Mouse (Mus musculus): ENCODE measurements around the gene Cela2a.

Gene Cela2a

DNA sequence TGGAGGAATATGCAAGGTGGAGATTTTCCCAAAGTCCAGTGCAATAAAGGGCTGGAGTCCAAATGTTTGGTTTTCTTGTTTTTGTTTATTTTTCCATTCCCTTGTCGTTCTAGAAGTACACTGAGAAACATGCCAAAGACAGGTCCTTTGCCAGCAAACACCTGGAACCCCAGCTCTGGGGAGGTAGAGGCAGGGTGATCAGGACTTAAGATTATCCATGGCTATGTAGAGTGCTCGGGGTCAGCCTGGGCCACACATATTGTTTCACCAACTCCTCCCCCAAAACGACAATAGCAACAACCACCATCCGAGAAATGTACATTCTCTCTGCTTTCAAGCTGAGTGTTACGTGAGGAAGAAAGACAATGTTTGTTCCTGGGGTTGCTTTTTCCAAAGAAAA, at the start of gene Cela2a:
Gene Cela2a (minus strand): TSS at position 101 of the 400 bp plus-strand sequence.
- DNase-seq (ENCODE audit: low spot score): no peak

DNA sequence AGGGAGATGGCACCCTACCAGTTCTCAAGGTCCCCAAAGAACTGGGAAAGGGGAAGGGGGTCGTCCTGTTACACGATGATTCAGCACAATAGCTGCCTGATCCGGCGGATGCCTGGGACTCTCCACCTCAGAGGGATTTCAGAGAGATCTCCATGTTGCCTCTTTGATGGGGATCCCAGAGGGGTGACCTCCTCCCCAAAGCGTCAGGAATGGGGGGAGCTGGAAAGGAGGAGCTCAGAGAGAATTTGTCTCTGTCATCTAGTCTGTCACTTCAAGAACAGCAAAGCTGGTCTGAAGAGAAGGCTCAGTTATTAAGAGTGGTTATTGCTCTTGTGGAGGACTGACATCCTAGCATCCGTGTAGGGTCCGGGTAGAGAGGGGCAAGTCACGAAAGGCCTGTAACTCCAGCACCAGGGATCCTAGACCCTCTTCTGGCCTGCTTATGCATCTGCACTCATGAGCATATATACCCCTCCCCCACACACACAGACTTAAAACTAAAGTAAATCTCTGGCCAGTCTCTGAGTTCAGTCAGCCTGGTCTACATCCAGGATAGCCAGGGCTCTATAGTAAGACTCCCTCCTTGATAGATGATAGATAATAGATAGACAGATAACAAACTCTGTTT, 49.6 kb upstream of the Cela2a start:
- DNase-seq (ENCODE audit: low spot score): peak; percentile 24

DNA sequence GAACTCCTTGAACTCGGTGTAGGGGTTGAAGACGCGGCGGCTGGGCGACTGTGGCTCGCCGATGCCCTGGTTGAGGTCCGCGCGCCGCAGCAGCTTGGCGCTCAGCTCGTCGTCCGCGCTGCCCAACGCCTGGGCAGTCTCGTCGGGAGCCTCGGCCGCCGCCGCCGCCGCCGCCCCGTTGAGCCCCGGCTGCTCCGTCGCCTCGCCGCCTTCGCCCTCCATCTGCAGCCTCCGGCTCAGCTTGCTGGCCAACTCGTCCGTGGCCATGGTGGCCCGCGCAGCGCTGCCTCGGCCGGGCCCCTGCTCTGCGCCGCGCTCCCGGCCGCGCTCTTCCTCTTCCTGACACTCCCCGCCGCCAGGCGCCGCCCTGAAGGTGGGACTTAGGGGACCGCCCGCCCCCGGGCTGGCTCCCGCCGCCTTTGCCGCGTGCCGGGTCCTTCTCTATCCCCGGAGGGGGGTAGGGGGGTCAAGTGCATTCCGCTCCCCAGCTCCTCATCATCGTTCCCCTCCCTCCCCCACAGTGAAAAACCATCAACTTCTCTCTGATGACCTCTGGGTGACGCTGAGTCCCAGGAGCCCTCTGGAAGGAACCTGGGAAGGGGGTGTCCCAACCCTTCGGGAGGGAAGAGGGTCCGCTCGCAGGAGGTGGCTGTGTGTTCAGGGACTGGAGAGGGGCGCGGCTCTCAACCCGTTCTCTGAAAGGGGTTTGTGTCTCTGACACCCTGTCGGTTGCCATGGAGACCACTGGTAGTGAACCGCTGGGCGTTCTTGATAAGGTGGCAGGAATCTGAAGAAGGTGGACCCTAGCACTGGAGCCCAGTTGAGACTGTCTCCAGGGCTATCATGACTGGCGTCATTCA, 48.9 kb upstream of the Cela2a start, which contains the start of gene Efhd2:
Gene Efhd2 (minus strand): TSS at position 320 of the 860 bp plus-strand sequence.
- DNase-seq (ENCODE audit: low spot score): peak; percentile 74

DNA sequence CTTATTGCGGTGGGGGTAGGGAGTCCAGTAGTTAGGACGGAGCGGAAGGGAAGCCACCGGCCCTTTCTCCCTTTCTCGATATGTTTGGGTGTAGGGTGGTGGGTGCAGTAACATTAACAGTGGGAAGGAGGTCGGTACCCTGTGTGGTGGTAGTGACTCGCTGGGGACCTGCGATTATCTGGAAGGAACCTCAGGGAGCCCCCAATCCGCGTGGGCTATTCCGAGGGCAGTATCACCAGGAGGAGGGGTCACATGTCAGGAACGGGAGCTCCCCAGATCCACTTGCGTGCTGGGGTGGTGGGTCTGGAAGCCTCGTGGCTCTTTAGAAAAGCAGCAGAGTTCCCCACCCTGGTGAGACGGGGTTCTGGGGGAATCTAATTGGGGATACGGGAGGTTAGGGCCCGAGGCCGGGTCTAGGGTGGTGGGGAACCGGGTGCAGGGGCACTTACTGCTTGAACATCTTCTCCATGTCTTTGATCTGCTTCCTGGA, 48.2 kb upstream of the Cela2a start:
- DNase-seq (ENCODE audit: low spot score): no peak

DNA sequence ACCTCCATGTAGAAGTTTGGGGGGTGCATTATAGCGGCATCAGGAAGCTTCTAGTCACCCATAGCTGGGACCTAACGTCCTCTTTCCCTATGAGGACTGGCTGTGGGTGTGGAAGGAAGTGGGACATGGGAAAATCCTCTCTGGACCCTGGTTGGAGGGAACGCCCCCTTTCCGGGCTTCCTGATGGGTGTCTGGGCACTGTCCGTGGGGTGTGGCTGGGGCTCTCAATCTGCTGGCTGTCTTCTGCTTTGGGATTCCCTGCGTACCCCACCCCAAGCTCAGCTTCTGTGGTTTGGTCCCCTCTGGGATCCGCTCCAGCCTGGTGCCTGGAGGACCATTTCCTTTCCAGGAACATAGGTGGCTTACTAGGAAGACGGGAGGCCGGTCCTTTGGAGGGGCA, 47.0 kb upstream of the Cela2a start:
- DNase-seq (ENCODE audit: low spot score): no peak

DNA sequence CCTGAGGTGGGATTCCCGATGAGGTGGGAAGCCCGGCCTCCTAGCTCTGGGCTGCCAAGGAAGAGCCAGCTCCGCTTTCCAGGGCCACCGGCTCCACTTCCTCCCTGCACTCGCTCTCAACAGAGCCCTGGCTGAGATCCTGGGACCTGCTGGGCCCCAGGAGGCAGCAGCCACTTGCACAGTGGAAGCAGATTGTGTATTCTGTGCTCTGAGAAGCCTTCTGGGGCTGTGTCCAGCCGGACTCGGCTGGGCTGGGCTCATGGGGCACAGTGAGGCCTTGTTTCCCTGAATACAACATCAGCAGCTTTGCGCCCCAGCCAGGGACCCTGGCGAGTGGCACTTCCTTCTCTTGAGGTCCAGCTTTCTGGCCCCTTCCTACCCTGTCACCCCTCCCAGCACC, 45.9 kb upstream of the Cela2a start:
- no peak for DNase-seq (ENCODE audit: low spot score)

DNA sequence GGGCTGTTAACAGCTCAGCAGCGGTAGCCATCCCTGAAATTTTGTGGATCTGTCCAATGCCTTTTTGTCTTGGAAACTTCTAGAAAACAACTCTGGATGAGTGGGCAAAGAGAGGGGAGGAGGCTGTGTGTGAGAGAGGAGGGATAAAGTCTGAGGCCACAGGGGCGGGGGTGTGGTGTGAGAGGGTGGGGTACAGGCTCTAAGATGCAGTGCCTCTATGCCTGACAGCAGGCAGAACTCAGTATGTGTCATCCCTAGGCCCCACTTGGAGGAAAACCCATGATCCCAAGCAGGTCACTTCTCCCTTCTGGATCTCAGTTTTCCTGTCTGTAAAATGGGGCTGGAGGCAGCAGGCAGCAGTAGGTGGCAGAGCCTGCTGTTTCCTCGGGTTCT, 45.4 kb upstream of the Cela2a start:
- no peak for DNase-seq (ENCODE audit: low spot score)

DNA sequence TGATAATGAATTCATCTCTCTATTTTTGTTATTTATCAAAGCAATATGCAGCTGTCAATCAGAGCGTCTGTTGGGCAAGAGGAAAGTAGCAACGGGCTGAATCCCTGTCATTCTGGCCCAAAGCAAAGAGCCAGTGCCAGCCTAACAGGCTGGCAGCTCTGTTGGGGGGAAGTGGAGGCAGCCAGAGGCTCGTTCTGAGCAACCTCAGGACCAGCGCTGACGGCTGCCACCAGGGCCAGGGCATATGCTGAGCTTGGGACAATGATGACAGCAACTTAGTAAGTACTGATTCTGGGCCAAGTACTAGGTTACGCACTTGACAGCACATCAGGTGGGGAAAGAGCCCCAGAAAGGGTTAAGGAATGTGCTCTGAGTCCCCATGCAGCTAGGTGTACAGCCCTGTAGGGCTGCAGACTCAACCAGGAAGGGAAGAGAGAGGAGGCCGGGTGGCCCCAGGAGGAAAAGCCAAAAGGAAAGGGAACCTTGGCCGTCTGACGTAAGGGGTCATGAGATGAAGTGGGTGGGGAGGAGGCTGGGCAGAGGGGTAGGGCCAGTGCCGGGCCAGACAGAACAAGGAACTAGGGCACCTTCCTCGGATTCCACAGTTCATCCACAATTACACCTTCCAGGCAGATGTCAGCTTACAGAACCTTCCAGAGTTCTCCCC, 44.8 kb upstream of the Cela2a start:
- no peak for DNase-seq (ENCODE audit: low spot score)

DNA sequence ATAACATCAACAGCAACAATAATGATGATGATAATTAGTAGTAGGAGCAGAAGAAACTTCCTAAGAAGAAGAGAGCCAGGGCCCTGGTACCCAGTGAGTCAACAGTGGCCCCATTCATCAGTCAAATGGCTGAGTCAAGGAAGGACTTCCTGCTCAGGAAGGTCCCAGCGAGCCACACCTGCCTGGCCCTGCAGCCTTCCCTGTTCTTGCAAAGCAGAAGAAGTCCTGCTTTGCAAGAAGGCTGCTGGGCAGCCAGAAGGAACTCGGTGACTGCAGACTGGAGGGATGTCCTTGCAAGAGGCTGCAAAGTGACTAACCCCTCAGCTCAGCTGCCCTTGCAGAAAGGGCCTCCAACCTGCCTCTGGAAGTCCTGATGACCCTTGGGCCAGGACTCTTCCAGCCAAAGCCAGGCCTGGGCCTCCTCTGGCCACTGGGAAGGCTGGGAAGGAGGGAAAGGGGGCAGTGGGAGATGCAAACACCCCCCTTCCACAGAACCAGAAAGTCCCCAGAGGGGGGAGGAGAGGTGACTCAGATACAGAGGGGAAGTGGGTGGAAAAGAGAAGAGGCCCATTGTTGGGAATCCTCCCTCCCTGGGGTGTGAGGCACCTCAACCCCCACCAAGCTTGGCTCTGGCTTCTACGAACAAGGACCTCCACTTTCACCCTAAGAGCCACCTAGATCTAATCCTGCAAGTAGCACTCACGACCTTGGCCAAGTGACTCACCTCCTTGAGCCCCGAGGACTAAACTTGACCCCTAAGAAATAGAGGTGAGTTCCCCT, 43.7 kb upstream of the Cela2a start:
- DNase-seq (ENCODE audit: low spot score): no peak

DNA sequence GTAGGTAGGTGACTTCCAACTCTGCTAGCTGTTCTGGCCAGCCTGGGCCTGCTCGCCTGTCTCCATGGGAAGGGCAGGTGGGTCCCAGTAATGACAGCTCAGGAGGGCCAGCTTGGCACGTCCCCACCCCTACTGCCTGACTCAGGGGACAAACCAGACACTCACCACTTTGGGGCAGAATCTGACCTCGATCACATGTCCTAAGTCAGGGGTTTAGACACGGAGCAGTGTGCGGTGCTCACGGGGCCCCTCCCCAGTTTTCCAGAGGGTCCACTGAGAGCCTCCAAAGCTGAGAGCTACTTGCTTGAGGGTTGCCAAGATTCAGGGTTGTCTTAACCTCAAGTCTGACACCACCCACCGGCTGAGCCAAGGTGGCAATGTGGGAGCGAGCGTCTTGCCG, 42.1 kb upstream of the Cela2a start:
- no peak for DNase-seq (ENCODE audit: low spot score)

DNA sequence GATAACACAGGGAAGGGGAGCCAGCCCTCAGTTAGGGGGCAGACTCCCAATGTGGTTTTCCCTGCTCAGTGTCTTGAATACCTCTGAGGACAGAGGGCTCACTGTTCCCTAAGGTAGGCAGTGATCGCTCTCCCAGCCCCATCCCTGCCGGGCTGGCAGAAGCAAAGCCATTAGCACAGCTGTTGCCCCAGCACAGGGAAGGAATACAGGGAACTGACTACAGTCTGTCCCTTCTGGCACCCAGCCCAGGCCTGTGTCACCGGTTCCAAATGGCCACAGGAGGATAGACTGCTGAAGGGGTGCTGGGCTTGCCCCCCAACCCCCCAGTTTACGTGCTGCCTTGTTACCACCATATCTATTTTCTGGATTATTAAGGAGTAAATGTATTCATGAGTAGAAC, 41.5 kb upstream of the Cela2a start:
- DNase-seq (ENCODE audit: low spot score): peak; percentile 33

DNA sequence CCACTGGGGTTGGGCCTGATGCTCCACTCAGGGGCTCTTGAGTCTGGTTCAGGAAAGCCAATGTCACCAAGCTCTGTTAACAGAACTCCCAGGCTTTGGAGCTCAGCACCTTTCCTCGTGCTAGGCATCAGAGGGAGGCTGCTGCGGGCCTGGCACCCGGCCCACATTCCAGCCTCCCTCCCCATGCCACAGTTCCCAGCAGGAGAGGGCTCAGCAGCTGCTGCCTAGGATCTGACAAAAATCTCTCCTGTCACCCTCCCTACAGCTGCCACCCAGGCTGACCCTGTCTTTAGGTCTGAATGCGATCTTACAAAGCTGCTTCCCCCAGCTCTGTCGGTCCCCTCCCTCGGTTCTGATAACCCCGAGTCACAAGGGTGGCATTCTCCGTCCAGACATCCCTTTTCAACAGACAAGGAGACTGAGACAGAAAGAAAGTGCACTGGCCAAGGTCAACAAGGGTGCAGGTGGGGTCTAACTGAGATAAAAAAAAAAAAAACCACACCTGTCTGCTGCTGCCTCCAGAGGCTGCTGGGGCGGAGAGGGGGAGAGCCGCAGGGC, 41.1 kb upstream of the Cela2a start:
- no peak for DNase-seq (ENCODE audit: low spot score)

DNA sequence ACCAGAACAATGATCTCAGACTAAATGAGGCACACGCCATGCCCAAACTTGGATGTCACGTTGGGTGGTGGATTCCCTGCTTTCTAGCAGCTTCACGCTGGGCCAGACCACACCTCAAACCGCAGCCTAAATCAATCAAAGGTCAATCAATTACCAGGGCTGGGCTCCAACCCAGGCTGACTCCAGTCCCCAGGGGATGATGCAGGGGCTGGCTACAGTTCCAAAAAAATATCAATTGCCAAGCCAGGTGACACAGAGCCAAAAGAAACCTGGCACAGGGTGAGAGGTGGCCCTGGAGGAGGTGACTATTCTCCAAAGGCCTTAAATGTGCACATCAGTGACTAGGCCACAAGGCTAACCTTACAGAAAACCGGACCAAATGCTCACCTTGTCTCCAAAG, 39.6 kb upstream of the Cela2a start:
- no peak for DNase-seq (ENCODE audit: low spot score)

DNA sequence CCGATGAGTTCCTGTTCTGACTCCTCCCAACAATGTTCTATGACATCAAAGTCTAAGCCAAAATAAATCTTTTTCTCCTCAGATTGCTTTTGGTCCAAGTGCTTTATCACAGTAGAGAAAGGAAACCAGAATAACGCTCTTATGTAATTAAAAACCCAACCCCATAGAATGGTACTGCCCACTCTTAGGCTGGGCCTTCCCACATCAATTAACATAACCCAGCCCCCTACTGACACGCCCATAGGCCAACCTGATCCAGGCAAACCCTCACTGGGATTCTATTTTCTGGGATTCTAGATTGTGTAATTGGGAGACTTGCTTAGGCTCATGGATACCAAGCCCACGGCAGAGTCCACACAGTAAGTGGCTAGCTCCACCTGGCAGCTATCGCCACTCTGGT, 39.0 kb upstream of the Cela2a start:
- DNase-seq (ENCODE audit: low spot score): no peak

DNA sequence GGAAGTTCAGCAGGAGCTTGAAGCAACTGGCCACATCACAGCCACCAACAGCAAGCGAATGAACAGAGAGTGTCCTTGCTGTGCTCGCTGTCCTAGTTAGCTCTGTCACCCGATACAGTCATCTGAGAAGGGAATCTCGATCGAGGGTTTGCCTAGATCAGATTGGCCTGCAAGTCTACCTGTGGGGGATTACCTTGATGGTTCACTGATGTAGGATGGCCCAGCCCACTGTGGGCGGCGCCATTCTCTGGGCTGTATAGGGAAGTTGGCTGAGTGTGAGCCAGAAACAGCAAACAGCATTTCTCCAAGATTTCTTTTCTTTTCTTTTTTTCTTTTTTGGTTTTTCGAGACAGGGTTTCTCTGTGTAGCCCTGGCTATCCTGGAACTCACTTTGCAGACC, 38.5 kb upstream of the Cela2a start:
- DNase-seq (ENCODE audit: low spot score): no peak

DNA sequence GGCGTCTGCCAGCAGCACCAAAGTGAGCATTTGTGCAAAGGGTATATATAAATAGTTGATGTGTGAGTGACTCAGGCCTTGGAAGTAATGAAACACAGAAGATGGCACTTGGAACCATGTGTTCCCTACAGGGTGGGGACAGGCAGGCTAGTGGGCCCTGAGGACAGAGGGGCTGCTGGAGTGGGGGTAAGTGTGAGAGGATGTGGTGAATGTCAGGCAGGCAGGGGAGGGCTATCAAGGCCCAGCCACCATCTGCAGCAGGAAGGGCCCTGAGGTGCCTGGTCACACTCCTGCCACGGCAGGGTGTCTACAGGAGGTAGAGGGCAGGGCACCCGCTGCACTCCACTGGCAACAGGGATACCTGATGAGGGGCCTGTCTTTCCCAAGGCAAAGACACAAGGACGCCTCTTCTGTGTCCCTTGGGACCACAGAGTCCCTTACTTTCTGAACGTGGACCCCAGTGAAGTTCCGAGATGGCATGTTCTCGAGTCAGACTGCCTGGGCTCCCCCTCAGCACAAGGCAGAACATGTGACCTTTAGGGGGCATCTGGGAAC, 37.8 kb upstream of the Cela2a start:
- DNase-seq (ENCODE audit: low spot score): no peak

DNA sequence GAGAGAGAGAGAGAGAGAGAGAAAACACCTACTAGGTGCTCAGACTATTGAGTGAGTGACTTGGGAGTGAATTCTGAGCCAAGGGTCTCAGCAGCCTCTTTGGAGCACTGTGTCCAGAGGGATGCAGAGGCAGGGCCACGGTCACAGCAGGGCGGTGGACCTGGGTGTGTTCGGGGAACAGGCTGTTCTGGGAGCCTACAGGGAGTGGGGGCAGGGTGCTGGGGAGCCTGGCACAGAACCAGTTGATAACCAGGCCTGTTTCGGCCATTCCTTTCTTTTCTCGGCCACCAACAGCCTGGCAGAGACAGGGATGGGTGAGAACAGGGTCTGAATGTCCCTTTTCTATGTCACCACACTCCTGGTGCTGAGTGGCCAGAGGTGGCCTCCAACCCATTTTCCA, 36.9 kb upstream of the Cela2a start:
- DNase-seq (ENCODE audit: low spot score): no peak

DNA sequence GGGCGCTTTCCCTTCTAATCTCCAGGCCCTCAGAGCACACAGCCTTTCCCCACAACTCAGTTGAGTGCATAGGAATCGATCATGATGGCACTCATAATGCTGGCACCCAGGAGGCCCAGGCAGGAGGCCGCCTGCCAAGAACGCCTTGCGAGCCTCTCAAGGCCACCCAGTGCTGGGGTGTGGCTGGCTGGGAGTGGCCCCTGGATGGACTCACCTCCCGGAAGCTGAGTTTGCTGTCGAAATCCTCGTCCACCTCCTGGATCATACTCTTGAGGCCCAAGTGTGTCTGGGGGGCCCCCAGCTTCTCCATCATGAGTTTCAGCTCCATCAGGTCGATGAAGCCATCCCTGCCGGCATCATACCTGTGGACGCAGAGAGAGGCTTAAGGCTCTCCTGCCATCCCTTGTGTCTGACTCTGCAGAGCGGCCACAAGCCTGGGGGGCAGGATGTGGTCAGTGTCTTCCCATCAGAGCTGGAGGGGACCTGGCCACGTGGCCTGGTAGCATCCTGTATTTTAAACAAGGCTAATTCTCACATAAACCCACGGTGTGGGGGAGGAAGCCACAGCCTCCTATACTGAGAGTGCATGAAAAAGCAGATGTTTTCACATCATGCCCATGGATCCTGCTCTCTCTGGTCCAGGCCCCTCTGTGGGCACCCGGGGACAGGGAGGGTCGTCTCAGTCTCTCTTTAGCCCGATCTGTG, 35.8 kb upstream of the Cela2a start:
- no peak for DNase-seq (ENCODE audit: low spot score)

DNA sequence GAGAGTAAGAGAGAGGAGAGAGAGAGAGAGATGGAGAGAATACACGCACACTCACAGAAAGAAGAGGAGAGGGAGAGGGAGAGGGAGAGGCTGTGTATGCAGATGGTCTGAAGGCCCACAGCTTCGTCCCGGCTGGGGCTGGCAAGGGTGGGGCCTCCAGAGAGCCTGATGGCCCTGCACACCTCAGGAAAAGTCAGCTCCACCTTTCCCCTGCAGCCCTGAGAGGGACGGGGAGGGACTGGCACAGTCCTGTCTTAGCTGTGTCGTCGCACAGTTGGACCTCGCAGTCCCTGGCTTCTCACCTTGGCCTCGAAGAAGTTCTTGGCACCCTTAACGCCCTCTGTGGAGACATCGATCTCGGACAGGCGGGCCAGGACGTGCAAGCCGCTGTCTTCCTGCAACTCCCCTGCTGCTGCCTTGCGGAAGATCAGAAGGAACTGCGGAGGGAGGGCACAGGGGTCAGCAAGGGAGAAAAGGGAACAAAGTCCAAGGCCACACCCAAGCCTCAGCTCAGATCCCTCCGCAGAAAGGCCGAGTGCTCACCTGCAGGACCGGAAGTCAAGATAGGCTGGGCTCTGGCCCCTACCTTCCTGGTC, 34.4 kb upstream of the Cela2a start:
- no peak for DNase-seq (ENCODE audit: low spot score)

DNA sequence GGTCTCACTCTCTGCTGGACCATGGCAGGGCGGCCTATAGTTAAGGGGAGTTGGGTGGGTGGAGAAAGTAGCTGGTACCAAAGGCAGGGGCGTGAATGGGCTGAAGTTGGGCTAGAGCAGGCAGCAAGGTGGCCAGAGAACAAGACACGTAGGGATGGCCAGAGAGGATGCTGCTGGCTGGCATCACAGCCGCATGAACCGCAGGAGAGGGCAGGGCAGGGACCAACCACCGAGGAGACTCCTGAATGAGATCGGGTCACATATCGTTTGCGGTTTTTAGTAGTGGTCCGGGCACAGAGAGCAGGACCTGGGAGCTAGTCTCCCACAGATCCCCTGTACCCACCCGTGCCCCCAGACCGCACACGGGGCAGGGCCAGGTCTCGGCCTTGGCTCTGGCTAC, 33.4 kb upstream of the Cela2a start:
- DNase-seq (ENCODE audit: low spot score): no peak
